Mouse (Mus musculus) ovary, adult 2 months (tissue): ENCODE measurements around the gene Gm5861. TPM values are rescaled to one million over a fixed set of nuclear protein-coding genes. Genes with fewer than 3 reads are reported as not detected.

Experiments used
- polyA plus RNA-seq: library from polyadenylated mRNA; depleted of rRNA; stranded (reverse); fragments of >200 nt; gene quantifications from 2 replicates; pipeline ENCODE4 v1.2.3, GENCODE M21; 2012; rRNA removed

Gm5861 gene
- not detected in 2 replicates for polyA plus RNA-seq

DNA sequence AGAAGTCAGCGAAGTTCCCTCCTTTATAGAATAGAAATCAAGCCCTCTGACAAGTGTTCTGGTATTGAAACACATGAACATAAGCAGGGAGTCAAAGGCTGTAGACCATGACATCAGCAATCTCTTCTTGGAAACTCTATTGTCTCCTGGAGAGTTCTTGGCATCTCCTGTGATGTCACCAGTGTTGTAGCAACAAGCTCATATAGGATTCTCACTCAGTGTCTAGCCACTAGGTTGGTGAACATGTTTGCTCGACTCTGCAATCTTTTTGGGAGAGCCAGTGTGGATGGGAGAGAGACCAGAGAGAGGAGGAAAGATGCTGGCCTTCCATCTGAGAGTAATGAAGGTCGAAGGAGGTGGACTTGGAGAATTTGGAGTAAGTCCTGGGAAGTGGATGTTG lies at the start of gene Gm5861:
TSS of gene Gm5861 (plus strand) at position 301 of the 400 bp plus-strand sequence.

Other genes starting within 250 kb of the Gm5861 start
- gene Gm8871, start 235.3 kb upstream of the Gm5861 start, polyA plus RNA-seq, result not detected in 2 replicates
- not detected in 2 replicates for gene Gm8857, start 235.3 kb upstream of the Gm5861 start, polyA plus RNA-seq
- gene Gm8879, start 55.4 kb upstream of the Gm5861 start, polyA plus RNA-seq, result not detected in 2 replicates
- gene Gm8890, start 73.0 kb downstream of the Gm5861 start, polyA plus RNA-seq, result not detected in 2 replicates
- gene Speer1, start 158.4 kb downstream of the Gm5861 start, polyA plus RNA-seq, result not detected in 2 replicates
- gene Gm8897, start 233.3 kb downstream of the Gm5861 start, polyA plus RNA-seq, result not detected in 2 replicates